In genomic region chr9:54916401-54916800, GRCm38 (mm10) we compare ENCODE assay signal across 8 mouse cellular contexts. TPM values are rescaled to one million over a fixed set of nuclear protein-coding genes. Genes with fewer than 3 reads are reported as not detected.
DNase-seq lines count a peak whose midpoint lies in the region; ATAC-seq and TF ChIP-seq lines count a peak whose summit lies in the region.

No protein-coding gene starts in this region.

- WGBS in heart, adult 2 months = 76% methylated on average over 8 of the region's 8 CpGs
- WGBS in heart, embryonic 14.5 days = 67% methylated on average over 8 of the region's 8 CpGs

- H3K9me3 ChIP-seq in heart, embryonic 14.5 days (ENCODE audit: control insufficient read depth, low read length) = no peaks in the 10 kb centered on the region

- peak overlapping the region; percentile 58; the same call in 1 of the 2 replicates for H3K4me3 ChIP-seq in heart, adult 2 months
- H3K4me3 ChIP-seq in heart, embryonic 14.5 days (ENCODE audit: control insufficient read depth in 1 of 2, insufficient read depth in 1 of 2, low read depth in 1 of 2, low read length in 2 of 2) = peak overlapping the region in 1 of 2 experiments; percentile 73; a peak in 2 of 4 replicates

- no peaks in the 10 kb centered on the region for H3K79me2 ChIP-seq in heart, adult 2 months (replicated peaks; ENCODE audit: control insufficient read depth, insufficient read depth, low read length)

- DNase-seq in heart, adult 2 months = no peak
- no peak for DNase-seq in heart, postnatal 14 days
- peak; percentile 38 for DNase-seq in ZHBTc4 (ENCODE audit: low read depth, low spot score)
- peak; percentile 4 for DNase-seq in mesoderm, embryonic 11.5 days (ENCODE audit: low read depth, low spot score)
- no peak for DNase-seq in embryo, embryonic 10 days (ENCODE audit: low spot score)
- no peak for DNase-seq in natural killer cell, adult 2 months (ENCODE audit: low spot score in 2 of 2)
- DNase-seq in frontal cortex, postnatal 36 days (ENCODE audit: low spot score in 2 of 2) = no peak

- intact Hi-C loops in heart, adult 2 months (cut with DNase I) = no loop called here
- intact Hi-C loops in heart, postnatal 14 days (cut with DNase I) = no loop called here

- no peaks in the 10 kb centered on the region for H3K36me3 ChIP-seq in heart, adult 2 months (ENCODE audit: control insufficient read depth, insufficient read depth, low read length)
- H3K36me3 ChIP-seq in heart, embryonic 14.5 days (ENCODE audit: control insufficient read depth, insufficient read depth, low read length) = peaks cover 6% of the 10 kb centered on the region

- no peak for TF ChIP-seq CTCF in heart, adult 2 months (IDR thresholded peaks at IDR 0.05)

- ATAC-seq in heart, embryonic 14.5 days (ENCODE audit: insufficient number of reproducible peaks, insufficient read depth, low FRiP score, low read depth) = no peak

- no peak overlapping the region for H3K9ac ChIP-seq in heart, adult 2 months (ENCODE audit: low read depth, low read length)
- H3K9ac ChIP-seq in heart, embryonic 14.5 days (ENCODE audit: low read length) = no peak overlapping the region

- peak overlapping the region; percentile 77 for H3K4me2 ChIP-seq in heart, embryonic 14.5 days (ENCODE audit: low read length)

- TF ChIP-seq POLR2A in heart, adult 2 months (IDR thresholded peaks at IDR 0.05; ENCODE audit: insufficient read depth, low read depth, low read length) = no peak

- H3K27me3 ChIP-seq in heart, adult 2 months (ENCODE audit: control insufficient read depth, insufficient read depth, low read length) = no peaks in the 10 kb centered on the region
- no peaks in the 10 kb centered on the region for H3K27me3 ChIP-seq in heart, embryonic 14.5 days (ENCODE audit: control insufficient read depth, insufficient read depth, low read length)

- TF ChIP-seq EP300 in heart, adult 2 months (IDR thresholded peaks at IDR 0.05; ENCODE audit: insufficient read depth, low read depth, low read length) = no peak

- peaks cover 1% of the 10 kb centered on the region; the same call in 1 of the 2 replicates for H3K4me1 ChIP-seq in heart, adult 2 months (ENCODE audit: control insufficient read depth, insufficient read depth, low read length)
- peaks cover 0 to 8% of the 10 kb centered on the region in 2 experiments; a peak in 1 of 4 replicates for H3K4me1 ChIP-seq in heart, embryonic 14.5 days (ENCODE audit: control insufficient read depth in 2 of 2, insufficient read depth in 2 of 2, low read length in 2 of 2)

- no peak overlapping the region for H3K27ac ChIP-seq in heart, adult 2 months
- no peak overlapping the region for H3K27ac ChIP-seq in heart, embryonic 14.5 days (replicated peaks in 1 of 2; ENCODE audit: control insufficient read depth in 1 of 2, insufficient read depth in 1 of 2, low read depth in 2 of 2, low read length in 2 of 2)

RNA-seq across cellular contexts. Expression of gene Hykk, which starts 0.7 kb away (rescaled TPM):
- 1 to 10 TPM in 1 of 2 experiments, under 1 TPM in 1; 0.99 to 1.1 TPM for total RNA-seq in heart, adult 2 months (2021)
- 0.55 and 1.1 TPM in 2 replicates for polyA plus RNA-seq in heart, adult 2 months (2012; rRNA removed)
- 1 to 10 TPM; 1.2 to 1.7 TPM for total RNA-seq in heart, postnatal 14 days (2021)
- polyA plus RNA-seq in heart, embryonic 14.5 days (2014; fragmentation: Nextera tagmentation; extraction: Ambion mirVana) = 2.8 and 3.1 TPM in 2 replicates

RNA-seq across cellular contexts. Expression of gene Psma4, which starts 34.2 kb away (rescaled TPM):
- total RNA-seq in heart, adult 2 months (2021) = 100 to 1,000 TPM; 110 to 127 TPM
- polyA plus RNA-seq in heart, adult 2 months (2012; rRNA removed) = 87.1 and 167 TPM in 2 replicates
- total RNA-seq in heart, postnatal 14 days (2021) = 100 to 1,000 TPM; 127 to 132 TPM
- polyA plus RNA-seq in heart, embryonic 14.5 days (2014; fragmentation: Nextera tagmentation; extraction: Ambion mirVana) = 224 and 239 TPM in 2 replicates

RNA-seq across cellular contexts. Expression of gene AY074887, which starts 34.4 kb away (rescaled TPM):
- not detected for total RNA-seq in heart, adult 2 months (2021)
- not detected in 2 replicates for polyA plus RNA-seq in heart, adult 2 months (2012; rRNA removed)
- not detected for total RNA-seq in heart, postnatal 14 days (2021)
- 1.2 and 1.3 TPM in 2 replicates for polyA plus RNA-seq in heart, embryonic 14.5 days (2014; fragmentation: Nextera tagmentation; extraction: Ambion mirVana)

RNA-seq across cellular contexts. Expression of gene Ireb2, which starts 52.8 kb away (rescaled TPM):
- total RNA-seq in heart, adult 2 months (2021) = 10 to 100 TPM; 23.5 to 26.7 TPM
- polyA plus RNA-seq in heart, adult 2 months (2012; rRNA removed) = 4.7 and 10.9 TPM in 2 replicates
- total RNA-seq in heart, postnatal 14 days (2021) = 10 to 100 TPM; 40.1 to 40.9 TPM
- polyA plus RNA-seq in heart, embryonic 14.5 days (2014; fragmentation: Nextera tagmentation; extraction: Ambion mirVana) = 28.4 and 31.0 TPM in 2 replicates

Comparison
In these comparisons a context has a peak if more than half of its experiments do, and no peak if none do; other contexts are left out.
1. DNase-seq: peak in ZHBTc4 (single experiment) and mesoderm, embryonic 11.5 days (single experiment); none in heart, adult 2 months (0 of 2), heart, postnatal 14 days (0 of 2), embryo, embryonic 10 days (single experiment), natural killer cell, adult 2 months (0 of 2) and frontal cortex, postnatal 36 days (0 of 2).